Mouse (Mus musculus) olfactory bulb, adult 2 months (tissue): ENCODE data around the gene Akr7a5. TPM values are rescaled to one million over a fixed set of nuclear protein-coding genes. Genes with fewer than 3 reads are reported as not detected.

ENCODE experiments used
- H3K27ac ChIP-seq: fragments of 200-500 bp; 2 replicates; pipeline ENCODE4 v1.5.1; 2012; ENCODE audit warnings: low read depth, low read length; ENCODE audit not compliant: insufficient read depth
- H3K4me1 ChIP-seq: fragments of 200-500 bp; 2 replicates; pipeline ENCODE4 v1.6.1; 2012; ENCODE audit warnings: low read length; ENCODE audit not compliant: control insufficient read depth, insufficient read depth
- H3K4me3 ChIP-seq: fragments of 200-500 bp; 2 replicates; pipeline ENCODE4 v1.5.1; 2012; ENCODE audit warnings: mild to moderate bottlenecking, low read depth, low read length, moderate library complexity; ENCODE audit not compliant: insufficient read depth
- CTCF ChIP-seq: fragments of 200-500 bp; IDR thresholded peaks from 2 replicates; pipeline ENCODE4 v1.5.1; 2012; ENCODE audit warnings: low read depth, mild to moderate bottlenecking, low read length, moderate library complexity; ENCODE audit not compliant: insufficient read depth
- POLR2A ChIP-seq: fragments of 200-500 bp; IDR thresholded peaks from 2 replicates; pipeline ENCODE4 v1.6.1; 2012; ENCODE audit warnings: mild to moderate bottlenecking, low read depth, low read length, moderate library complexity; ENCODE audit not compliant: insufficient read depth
- WGBS: fragments of 180-500 bp; shearing (Covaris S2); methylation state at CpG from one replicate; pipeline ENCODE4 v1.1.7; 2018; 5-methylcytosine and 5-hydroxymethylcytosine counted together
- polyA plus RNA-seq: library from polyadenylated mRNA; stranded (reverse); fragments of >200 nt; gene quantifications from 2 replicates; pipeline ENCODE4 v1.2.4, GENCODE M21; 2012; ENCODE audit warnings: low replicate concordance; ENCODE audit not compliant: missing spikeins, insufficient read depth, insufficient read length

Gene Akr7a5
- polyA plus RNA-seq, 1 experiment = not detected

- no peak overlapping the region for H3K27ac ChIP-seq
These were observed 21.5 kb upstream of the Akr7a5 start for GRCm38 (mm10) chr4:139289017-139289416.

GRCm38 (mm10) chr4:139291099-139291498 is 19.4 kb upstream of the Akr7a5 start:
- Histone ChIP-seq H3K4me1 (peaks cover 20% of the 10 kb centered on the region), H3K4me3 (no peak overlapping the region), H3K27ac (no peak overlapping the region)
- no peak for TF ChIP-seq POLR2A
- WGBS = 58% methylated on average over 16 of the region's 16 CpGs

More at GRCm38 (mm10) chr4:139289017-139289416, 21.5 kb upstream of the Akr7a5 start:
- Histone ChIP-seq H3K4me1 (peaks cover 20% of the 10 kb centered on the region), H3K4me3 (no peak overlapping the region)
- 64% methylated on average over 10 of the region's 10 CpGs for WGBS
- TF ChIP-seq POLR2A = no peak
- TF ChIP-seq CTCF = peak; percentile 70

DNA sequence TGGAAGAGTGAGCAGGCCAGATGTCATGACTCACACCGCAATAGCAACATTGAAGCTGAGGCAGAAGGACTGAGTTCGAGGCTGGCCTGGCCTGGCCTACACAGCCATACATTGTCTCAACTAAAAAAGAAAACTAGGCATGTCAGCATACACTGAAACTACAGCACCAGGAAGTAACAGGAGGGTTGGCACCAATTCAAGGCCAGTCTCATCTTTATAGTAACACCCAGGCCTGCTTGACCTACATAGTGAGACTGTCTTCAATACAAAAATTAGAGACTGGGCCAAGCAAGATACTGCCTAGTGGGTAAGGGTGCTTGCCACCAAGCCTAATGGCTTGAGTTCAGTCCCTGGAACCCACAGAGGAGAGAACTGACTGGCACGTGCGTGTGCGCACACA is 18.5 kb upstream of the Akr7a5 start:
- peaks cover 20% of the 10 kb centered on the region for H3K4me1 ChIP-seq
- TF ChIP-seq POLR2A (no peak), CTCF (no peak)
- H3K4me3 ChIP-seq = no peak overlapping the region
- no peak overlapping the region for H3K27ac ChIP-seq
- 92% methylated on average over 5 of the region's 5 CpGs for WGBS

- Histone ChIP-seq H3K4me1 (no peaks in the 10 kb centered on the region; the same call in 1 of the 2 replicates), H3K27ac (no peak overlapping the region), H3K4me3 (no peak overlapping the region)
- TF ChIP-seq CTCF (no peak), POLR2A (no peak)
- WGBS = 83% methylated on average over 4 of the region's 4 CpGs
These were observed 13.0 kb upstream of the Akr7a5 start for GRCm38 (mm10) chr4:139297566-139297965.

DNA sequence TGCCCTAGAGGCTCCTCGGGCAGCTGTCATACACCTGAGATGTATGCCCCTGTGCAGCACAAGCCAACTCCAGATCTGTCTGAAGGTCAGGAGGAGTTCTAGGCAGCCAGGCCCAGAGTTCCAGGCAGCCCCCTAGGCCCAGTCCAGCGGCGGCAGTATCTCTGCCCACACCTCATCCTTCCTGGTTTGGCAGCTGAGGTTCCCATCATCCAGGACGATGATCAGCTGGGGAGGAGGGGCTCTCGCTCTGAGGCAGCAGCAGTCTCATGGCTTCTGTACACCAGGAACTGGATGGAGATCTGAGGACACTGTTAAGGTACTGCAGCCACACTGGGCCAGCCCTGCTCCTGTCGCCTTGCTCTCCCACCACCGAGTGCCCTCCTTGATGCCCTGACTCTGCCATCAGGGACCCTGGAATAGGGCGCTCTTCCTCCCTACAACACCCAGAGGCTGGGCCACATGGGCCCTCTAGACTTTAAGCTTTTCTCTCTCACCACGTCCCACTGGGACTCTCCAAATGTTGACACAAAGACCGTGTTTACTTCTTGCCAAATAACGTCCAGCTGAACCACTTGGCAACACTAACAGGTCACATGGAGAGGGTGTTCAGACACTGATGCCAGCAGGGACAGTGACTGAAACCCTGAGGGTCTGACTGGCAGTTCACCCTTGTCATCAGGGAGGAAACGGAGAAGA is 11.7 kb upstream of the Akr7a5 start:
- no peak for TF ChIP-seq CTCF
- TF ChIP-seq POLR2A = no peak
- 67% methylated on average over 12 of the region's 12 CpGs for WGBS
- no peak overlapping the region for H3K27ac ChIP-seq

DNA sequence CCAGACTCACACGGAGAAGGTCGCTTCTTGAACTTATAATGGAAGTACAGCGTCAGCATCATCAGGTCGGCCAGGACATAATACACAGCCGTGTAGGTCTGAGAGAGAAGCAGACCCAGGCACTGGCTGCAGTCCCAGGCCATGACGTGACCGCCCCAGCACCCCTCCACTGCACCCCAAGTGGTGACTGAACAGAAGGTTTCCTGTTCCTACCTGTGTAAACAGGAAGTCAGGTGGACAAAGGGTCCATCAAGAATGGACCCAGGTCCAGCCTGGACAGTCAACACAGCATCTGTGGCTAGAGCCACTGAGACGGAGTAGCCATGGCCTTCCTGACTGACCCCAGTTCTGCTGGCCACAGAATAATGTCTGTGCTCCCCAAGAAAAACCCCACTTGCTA is 8.8 kb upstream of the Akr7a5 start:
- WGBS = 90% methylated on average over 8 of the region's 8 CpGs
- TF ChIP-seq POLR2A (no peak), CTCF (no peak)
- Histone ChIP-seq H3K4me3 (no peak overlapping the region), H3K4me1 (no peaks in the 10 kb centered on the region; the same call in 1 of the 2 replicates), H3K27ac (no peak overlapping the region)

More for the DNA sequence above, 11.7 kb upstream of the Akr7a5 start:
- no peaks in the 10 kb centered on the region; the same call in 1 of the 2 replicates for H3K4me1 ChIP-seq
- H3K4me3 ChIP-seq = no peak overlapping the region

DNA sequence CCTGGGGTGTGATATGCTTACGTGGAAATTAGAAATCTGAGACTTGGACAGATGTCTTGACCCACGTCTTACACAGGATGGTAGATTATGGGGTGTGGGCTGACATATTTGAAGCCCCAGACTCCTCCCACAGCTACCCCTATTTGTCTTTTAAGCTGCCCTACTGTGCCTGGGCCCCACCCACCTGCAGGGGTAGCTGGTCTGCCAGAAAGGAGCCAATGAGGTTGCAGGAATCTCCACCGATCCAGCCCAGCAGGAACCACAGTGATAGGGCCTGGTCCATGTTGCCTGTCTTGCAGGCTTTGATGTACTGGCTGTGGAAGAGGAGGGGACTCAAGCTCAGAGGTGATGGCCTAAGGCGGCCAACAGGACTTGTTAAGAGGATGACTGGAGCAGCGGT is 8.3 kb upstream of the Akr7a5 start:
- no peak overlapping the region for H3K27ac ChIP-seq
- no peaks in the 10 kb centered on the region; the same call in 1 of the 2 replicates for H3K4me1 ChIP-seq
- TF ChIP-seq POLR2A (no peak), CTCF (no peak)
- 81% methylated on average over 5 of the region's 5 CpGs for WGBS
- H3K4me3 ChIP-seq = no peak overlapping the region

DNA sequence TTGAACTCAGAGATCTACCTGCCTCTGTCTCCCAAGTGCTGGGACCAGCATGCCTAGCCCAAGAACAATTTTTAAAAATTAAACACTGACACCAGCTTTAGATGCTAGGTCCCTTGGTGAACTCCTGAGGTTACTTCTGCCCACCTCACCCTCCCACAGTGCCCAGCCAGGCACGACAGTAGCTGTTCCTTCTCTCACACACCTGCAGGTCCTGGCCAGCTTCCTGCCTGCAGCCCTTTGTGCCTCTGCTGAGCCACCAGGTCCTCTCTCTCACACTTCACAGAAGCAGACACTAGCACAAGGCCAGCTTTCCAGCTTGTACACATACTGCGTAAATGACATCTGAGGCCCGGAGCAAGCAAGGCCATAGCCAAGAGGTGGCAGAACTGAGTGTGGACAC is 5.0 kb upstream of the Akr7a5 start:
- 90% methylated on average over 3 of the region's 3 CpGs for WGBS
- TF ChIP-seq POLR2A = no peak
- no peak overlapping the region for H3K4me3 ChIP-seq
- peaks cover 14% of the 10 kb centered on the region for H3K4me1 ChIP-seq
- H3K27ac ChIP-seq = no peak overlapping the region

- no peak for TF ChIP-seq POLR2A
- no peak for TF ChIP-seq CTCF
- Histone ChIP-seq H3K4me3 (no peak overlapping the region), H3K4me1 (peaks cover 20% of the 10 kb centered on the region), H3K27ac (no peak overlapping the region)
- 86% methylated on average over 5 of the region's 5 CpGs for WGBS
These were observed 2.6 kb upstream of the Akr7a5 start for GRCm38 (mm10) chr4:139307916-139308315.

DNA sequence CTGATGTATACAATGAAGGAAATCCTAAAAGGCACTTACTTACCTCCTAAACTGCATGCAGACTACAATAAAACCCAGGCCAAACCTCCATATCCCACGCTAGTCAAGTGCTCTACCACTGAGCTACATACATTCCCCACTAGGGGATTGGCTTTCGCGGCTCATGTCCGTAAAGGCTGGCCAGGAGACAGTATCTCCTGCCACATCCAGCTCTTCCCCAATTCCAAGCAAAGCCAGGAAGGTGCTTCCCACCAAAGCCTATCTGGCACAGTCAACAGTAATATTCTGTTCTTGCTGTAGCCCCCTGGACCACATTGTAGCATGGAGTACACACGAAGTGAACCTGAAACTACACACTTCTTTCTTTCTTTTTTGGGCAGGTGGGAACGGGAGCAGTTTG is 893 bp upstream of the Akr7a5 start:
- TF ChIP-seq CTCF (no peak), POLR2A (no peak)
- Histone ChIP-seq H3K4me3 (peak overlapping the region; percentile 66), H3K4me1 (peaks cover 20% of the 10 kb centered on the region), H3K27ac (no peak overlapping the region)
- WGBS = 38% methylated on average over 6 of the region's 6 CpGs
